Mouse (Mus musculus): ENCODE measurements around the gene Cox11. TPM values are rescaled to one million over a fixed set of nuclear protein-coding genes. Genes with fewer than 3 reads are reported as not detected.

The Cox11 gene
- polyA plus RNA-seq, 1 experiment from 2014 or later: 42.8 TPM

GRCm38 (mm10) chr11:90686287-90687025 is 48.5 kb downstream of the Cox11 start:
- Histone ChIP-seq H3K36me3 (peaks cover 10% of the 10 kb centered on the region; the same call in 1 of the 2 replicates), H3K9me3 (no peaks in the 10 kb centered on the region), H3K9ac (peak overlapping the region; percentile 72), H3K4me3 (peak overlapping the region; percentile 64), H3K27me3 (peaks cover 6% of the 10 kb centered on the region), H3K27ac (no peak overlapping the region), H3K4me1 (peaks cover 19% of the 10 kb centered on the region), H3K4me2 (peak overlapping the region; percentile 90)
- 67% methylated on average over 13 of the region's 13 CpGs for WGBS
- ATAC-seq (ENCODE audit: insufficient number of reproducible peaks, insufficient read depth, low FRiP score, low TSS enrichment, low read depth): no peak

- Histone ChIP-seq H3K4me2 (peak overlapping the region; percentile 90), H3K4me3 (peak overlapping the region; percentile 64), H3K27me3 (peaks cover 6% of the 10 kb centered on the region), H3K27ac (peak overlapping the region; percentile 22; the same call in 1 of the 2 replicates), H3K9ac (peak overlapping the region; percentile 72), H3K9me3 (no peaks in the 10 kb centered on the region), H3K36me3 (peaks cover 10% of the 10 kb centered on the region; the same call in 1 of the 2 replicates), H3K4me1 (peaks cover 19% of the 10 kb centered on the region)
- WGBS: under 1% methylated on average over 17 of the region's 17 CpGs
- ATAC-seq (ENCODE audit: insufficient number of reproducible peaks, insufficient read depth, low FRiP score, low TSS enrichment, low read depth): no peak
Observed at GRCm38 (mm10) chr11:90687040-90687439, 49.1 kb downstream of the Cox11 start.

- 2% methylated on average over 47 of the region's 47 CpGs for WGBS
- ATAC-seq (ENCODE audit: insufficient number of reproducible peaks, insufficient read depth, low FRiP score, low TSS enrichment, low read depth): peak; percentile 87
Observed at GRCm38 (mm10) chr11:90687460-90688416, 49.8 kb downstream of the Cox11 start, which contains the start of gene Tom1l1. Tom1l1 (minus strand) TSS chr11:90688366.

GRCm38 (mm10) chr11:90690361-90690760 is 52.4 kb downstream of the Cox11 start:
- no peak overlapping the region for H3K4me2 ChIP-seq
- H3K9me3 ChIP-seq: no peaks in the 10 kb centered on the region
- ATAC-seq (ENCODE audit: insufficient number of reproducible peaks, insufficient read depth, low FRiP score, low TSS enrichment, low read depth): no peak
- H3K36me3 ChIP-seq: no peaks in the 10 kb centered on the region
- H3K4me1 ChIP-seq: peaks cover 19% of the 10 kb centered on the region
- WGBS: 54% methylated on average over 6 of the region's 6 CpGs
- H3K9ac ChIP-seq: no peak overlapping the region
- peaks cover 6% of the 10 kb centered on the region for H3K27me3 ChIP-seq
- no peak overlapping the region for H3K4me3 ChIP-seq
- no peak overlapping the region for H3K27ac ChIP-seq

More at GRCm38 (mm10) chr11:90687460-90688416, 49.8 kb downstream of the Cox11 start, which contains the start of gene Tom1l1:
- Histone ChIP-seq H3K36me3 (peaks cover 4% of the 10 kb centered on the region; the same call in 1 of the 2 replicates), H3K9ac (peak within 1 kb of the TSS; percentile 72), H3K27ac (peak within 1 kb of the TSS; percentile 68), H3K4me2 (peak within 1 kb of the TSS; percentile 90), H3K4me3 (peak within 1 kb of the TSS; percentile 64), H3K9me3 (no peaks in the 10 kb centered on the region), H3K27me3 (peaks cover 6% of the 10 kb centered on the region), H3K4me1 (peaks cover 19% of the 10 kb centered on the region)

- H3K27me3 ChIP-seq: no peaks in the 10 kb centered on the region
- H3K27ac ChIP-seq: no peak overlapping the region
- no peak overlapping the region for H3K4me3 ChIP-seq
- H3K9me3 ChIP-seq: no peaks in the 10 kb centered on the region
- H3K9ac ChIP-seq: no peak overlapping the region
- H3K4me2 ChIP-seq: no peak overlapping the region
- ATAC-seq (ENCODE audit: insufficient number of reproducible peaks, insufficient read depth, low FRiP score, low TSS enrichment, low read depth): no peak
- peaks cover 6% of the 10 kb centered on the region; the same call in 1 of the 2 replicates for H3K4me1 ChIP-seq
- H3K36me3 ChIP-seq: no peaks in the 10 kb centered on the region
- WGBS: 68% methylated on average over 4 of the region's 4 CpGs
Observed at GRCm38 (mm10) chr11:90694206-90694605, 56.2 kb downstream of the Cox11 start.

Other genes with a start within 250 kb of the Cox11 start
- gene Hlf, start 247.3 kb upstream of the Cox11 start, polyA plus RNA-seq (2015; fragmentation: Nextera tagmentation; extraction: Ambion mirVana): 8.8 and 9.5 TPM in 2 replicates
- 39.4 and 42.8 TPM in 2 replicates for gene Stxbp4, start 89 bp upstream of the Cox11 start, polyA plus RNA-seq (2015; fragmentation: Nextera tagmentation; extraction: Ambion mirVana)
- 33.4 and 39.2 TPM in 2 replicates for gene Tom1l1, start 50.2 kb downstream of the Cox11 start, polyA plus RNA-seq (2015; fragmentation: Nextera tagmentation; extraction: Ambion mirVana)